Mouse (Mus musculus): ENCODE data around the gene Uvssa.

Gene Uvssa

GRCm38 (mm10) chr5:33378302-33378854 is at the start of gene Uvssa:
Gene Uvssa, plus strand, starts transcription at chr5:33378549.
- DNase-seq = peak; percentile 100

GRCm38 (mm10) chr5:33334381-33335272 is 43.7 kb upstream of the Uvssa start:
- DNase-seq = no peak

GRCm38 (mm10) chr5:33335273-33335976 is 42.9 kb upstream of the Uvssa start, which contains the start of gene Maea:
Gene Maea, plus strand, starts transcription at chr5:33335509.
- peak; percentile 97 to 98 for DNase-seq

- DNase-seq = peak in 1 of 2 experiments; percentile 51
These were observed 42.4 kb upstream of the Uvssa start for GRCm38 (mm10) chr5:33335977-33336360.

GRCm38 (mm10) chr5:33337206-33337605 is 41.1 kb upstream of the Uvssa start:
- DNase-seq = no peak

GRCm38 (mm10) chr5:33341165-33341564 is 37.2 kb upstream of the Uvssa start:
- DNase-seq = no peak

GRCm38 (mm10) chr5:33342248-33342647 is 36.1 kb upstream of the Uvssa start:
- peak in 1 of 2 experiments; percentile 27 for DNase-seq

- DNase-seq = no peak
These were observed 35.5 kb upstream of the Uvssa start for GRCm38 (mm10) chr5:33342821-33343220.

GRCm38 (mm10) chr5:33343571-33343970 is 34.8 kb upstream of the Uvssa start:
- DNase-seq = no peak

- no peak for DNase-seq
These were observed 34.3 kb upstream of the Uvssa start for GRCm38 (mm10) chr5:33344070-33344469.

- DNase-seq = no peak
These were observed 30.7 kb upstream of the Uvssa start for GRCm38 (mm10) chr5:33347620-33348019.

- no peak for DNase-seq
These were observed 29.1 kb upstream of the Uvssa start for GRCm38 (mm10) chr5:33349205-33349604.

- DNase-seq = no peak
These were observed 28.6 kb upstream of the Uvssa start for GRCm38 (mm10) chr5:33349706-33350105.

GRCm38 (mm10) chr5:33351556-33352272 is 26.6 kb upstream of the Uvssa start:
- DNase-seq = no peak

- no peak for DNase-seq
These were observed 26.1 kb upstream of the Uvssa start for GRCm38 (mm10) chr5:33352273-33352645.

GRCm38 (mm10) chr5:33353011-33353410 is 25.3 kb upstream of the Uvssa start:
- no peak for DNase-seq

GRCm38 (mm10) chr5:33357494-33357893 is 20.9 kb upstream of the Uvssa start:
- no peak for DNase-seq

- no peak for DNase-seq
These were observed 19.9 kb upstream of the Uvssa start for GRCm38 (mm10) chr5:33358467-33358866.

- DNase-seq = no peak
These were observed 15.1 kb upstream of the Uvssa start for GRCm38 (mm10) chr5:33363263-33363662.

- DNase-seq = peak in 1 of 2 experiments; percentile 12
These were observed 9.7 kb upstream of the Uvssa start for GRCm38 (mm10) chr5:33368651-33369050.

- peak; percentile 57 to 68 for DNase-seq
These were observed 7.2 kb upstream of the Uvssa start for GRCm38 (mm10) chr5:33371137-33371536.

- DNase-seq = peak; percentile 20 to 38
These were observed 6.7 kb upstream of the Uvssa start for GRCm38 (mm10) chr5:33371668-33372067.
